Mouse (Mus musculus) forebrain, embryonic 12.5 days (tissue): ENCODE measurements at regions not wholly inside any gene's neighbourhood (a gene's known extent, or its start where the extent isn't known, plus 50 kb on each side); places are given as distances from the start of the nearest gene placed in this dataset.

Source experiments
- ATAC-seq: fragments of 200-750 bp; cut with Nextera tagmentation; 2 replicates; pipeline ENCODE4 v1.8.0; 2017; ENCODE audit warnings: moderate TSS enrichment; ENCODE audit not compliant: low FRiP score
- H3K27ac ChIP-seq: fragments of 300-500 bp; sonication (generic); 2 replicates; pipeline ENCODE4 v1.5.1; 2016; ENCODE audit warnings: mild to moderate bottlenecking
- H3K27me3 ChIP-seq: fragments of 300-500 bp; sonication (generic); 2 replicates; pipeline ENCODE4 v1.6.1; 2016; ENCODE audit warnings: mild to moderate bottlenecking
- H3K36me3 ChIP-seq: fragments of 300-500 bp; sonication (generic); replicated peaks from 2 replicates; pipeline ENCODE4 v1.6.1; 2016; ENCODE audit warnings: mild to moderate bottlenecking
- H3K4me1 ChIP-seq: fragments of 300-500 bp; sonication (generic); 2 replicates; pipeline ENCODE4 v1.6.1; 2016
- H3K4me2 ChIP-seq: fragments of 300-500 bp; sonication (generic); 2 replicates; pipeline ENCODE4 v1.6.1; 2016; ENCODE audit warnings: mild to moderate bottlenecking, moderate library complexity
- H3K4me3 ChIP-seq: fragments of 300-500 bp; sonication (generic); replicated peaks from 2 replicates; pipeline ENCODE4 v1.5.1; 2016; ENCODE audit warnings: mild to moderate bottlenecking
- H3K9ac ChIP-seq: fragments of 300-500 bp; sonication (generic); 2 replicates; pipeline ENCODE4 v1.6.1; 2016; ENCODE audit warnings: mild to moderate bottlenecking
- H3K9me3 ChIP-seq: fragments of 300-500 bp; sonication (generic); 2 replicates; pipeline ENCODE4 v1.6.1; 2016
- WGBS: fragments of 180-500 bp; shearing (Covaris S2); methylation state at CpG from one replicate; pipeline ENCODE4 v1.1.7; 2016; 5-methylcytosine and 5-hydroxymethylcytosine counted together

DNA sequence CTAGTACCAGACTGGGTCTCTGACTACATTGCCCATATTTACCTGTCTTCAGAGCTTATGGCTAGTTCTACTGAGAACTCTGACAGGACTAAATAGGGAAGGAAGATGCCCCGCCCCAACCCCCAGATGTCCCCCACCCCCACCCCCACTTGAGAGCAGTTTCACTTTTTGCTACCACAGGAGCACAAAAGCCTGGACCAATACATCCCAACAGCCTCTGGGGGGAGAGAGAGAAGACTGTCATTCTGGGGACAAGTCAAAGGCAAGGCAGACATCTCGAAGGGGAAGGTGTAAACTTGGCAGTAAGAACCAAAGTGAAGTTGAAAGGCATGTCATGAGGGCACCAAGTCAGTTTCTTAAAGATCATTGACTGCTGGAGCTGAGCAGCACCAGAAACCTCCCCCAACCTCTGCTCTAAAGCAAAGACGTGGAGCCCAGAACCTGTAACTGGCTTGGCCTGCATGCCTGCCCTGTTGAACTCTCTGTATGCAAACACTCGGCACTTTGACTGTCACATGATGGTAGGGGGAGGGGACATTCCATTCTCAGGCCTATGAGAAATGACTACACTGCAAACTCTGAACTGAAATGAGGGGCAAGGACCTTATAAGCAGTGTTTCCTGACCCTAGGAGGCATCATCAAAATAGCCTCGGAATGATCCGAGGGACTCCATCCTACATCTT lies 123.3 kb downstream of the Psat1 start:
- H3K27me3 ChIP-seq: no peaks in the 10 kb centered on the region
- no peak overlapping the region for H3K27ac ChIP-seq
- no peak overlapping the region for H3K9ac ChIP-seq
- H3K9me3 ChIP-seq: no peaks in the 10 kb centered on the region
- no peak overlapping the region for H3K4me2 ChIP-seq
- ATAC-seq: no peak
- no peak overlapping the region for H3K4me3 ChIP-seq
- no peaks in the 10 kb centered on the region for H3K36me3 ChIP-seq
- H3K4me1 ChIP-seq: no peaks in the 10 kb centered on the region
- 92% methylated on average over 6 of the region's 6 CpGs for WGBS

DNA sequence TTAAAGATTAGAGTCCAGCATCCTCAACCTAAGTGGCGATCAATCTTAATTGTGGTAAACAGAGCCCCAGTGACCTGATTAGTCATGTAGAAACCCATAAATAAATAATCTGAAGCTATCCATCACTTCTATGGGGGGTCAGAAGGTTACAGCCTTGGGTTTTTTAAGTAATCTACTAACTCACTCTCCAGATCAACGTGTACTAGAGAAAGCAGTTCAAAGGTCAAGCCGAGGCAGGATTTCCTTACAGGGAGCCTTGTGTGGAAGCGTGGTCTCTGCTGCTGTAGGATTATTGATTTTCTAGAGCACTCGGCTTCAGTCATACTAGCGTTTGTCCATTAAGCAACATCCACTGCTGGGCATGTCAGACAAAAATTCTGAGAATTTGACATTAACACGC lies 127.1 kb downstream of the Psat1 start:
- Histone ChIP-seq H3K27ac (no peak overlapping the region), H3K4me2 (no peak overlapping the region)

GRCm38 (mm10) chr19:15815166-15815565 lies 132.0 kb downstream of the Psat1 start:
- no peak for ATAC-seq
- WGBS: 74% methylated on average over 6 of the region's 6 CpGs
- Histone ChIP-seq H3K9ac (no peak overlapping the region), H3K9me3 (no peaks in the 10 kb centered on the region), H3K27me3 (0 out of 2 replicates have a peak, but pooled peaks cover 3% of the 10 kb centered on the region), H3K4me1 (no peaks in the 10 kb centered on the region), H3K4me2 (no peak overlapping the region), H3K27ac (no peak overlapping the region), H3K4me3 (no peak overlapping the region), H3K36me3 (no peaks in the 10 kb centered on the region)

More for the DNA sequence above, 127.1 kb downstream of the Psat1 start:
- no peaks in the 10 kb centered on the region for H3K9me3 ChIP-seq
- no peak for ATAC-seq
- no peak overlapping the region for H3K4me3 ChIP-seq
- no peaks in the 10 kb centered on the region for H3K4me1 ChIP-seq
- 78% methylated on average over 7 of the region's 7 CpGs for WGBS
- no peak overlapping the region for H3K9ac ChIP-seq
- H3K27me3 ChIP-seq: no peaks in the 10 kb centered on the region
- H3K36me3 ChIP-seq: no peaks in the 10 kb centered on the region

DNA sequence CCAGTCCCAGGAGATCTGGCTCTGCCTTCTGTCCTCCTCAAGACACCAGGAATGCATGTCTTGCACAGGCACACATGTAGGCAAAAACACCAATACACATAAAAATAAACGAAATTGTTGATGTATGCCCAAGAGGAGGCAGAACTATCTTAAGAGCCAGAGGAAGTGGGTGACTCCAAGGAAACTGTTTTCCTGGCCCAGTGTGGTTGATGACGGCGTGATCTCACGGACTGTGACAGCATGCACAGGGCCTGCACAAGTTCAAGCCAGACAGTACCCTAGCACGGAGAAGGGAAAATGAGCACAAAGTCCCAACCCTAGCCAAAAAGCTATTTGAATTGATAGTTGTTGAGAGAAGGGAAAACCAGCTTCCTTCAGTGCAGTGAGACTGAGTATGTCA lies 138.1 kb downstream of the Psat1 start:
- WGBS: 91% methylated on average over 5 of the region's 5 CpGs
- H3K36me3 ChIP-seq: no peaks in the 10 kb centered on the region
- H3K27ac ChIP-seq: no peak overlapping the region
- ATAC-seq: no peak
- no peak overlapping the region for H3K9ac ChIP-seq
- no peak overlapping the region for H3K4me3 ChIP-seq
- H3K27me3 ChIP-seq: peaks cover 46% of the 10 kb centered on the region
- no peaks in the 10 kb centered on the region for H3K9me3 ChIP-seq
- H3K4me2 ChIP-seq: no peak overlapping the region
- peaks cover 13% of the 10 kb centered on the region for H3K4me1 ChIP-seq

- H3K27ac ChIP-seq: no peak overlapping the region
- 90% methylated on average over 2 of the region's 2 CpGs for WGBS
- H3K9me3 ChIP-seq: no peaks in the 10 kb centered on the region
- H3K4me1 ChIP-seq: peaks cover 25% of the 10 kb centered on the region
- H3K27me3 ChIP-seq: peaks cover 46% of the 10 kb centered on the region
- H3K9ac ChIP-seq: no peak overlapping the region
- no peaks in the 10 kb centered on the region for H3K36me3 ChIP-seq
- no peak overlapping the region for H3K4me2 ChIP-seq
- no peak overlapping the region for H3K4me3 ChIP-seq
- no peak for ATAC-seq
Observed at GRCm38 (mm10) chr19:15807681-15808080, 139.5 kb downstream of the Psat1 start.

DNA sequence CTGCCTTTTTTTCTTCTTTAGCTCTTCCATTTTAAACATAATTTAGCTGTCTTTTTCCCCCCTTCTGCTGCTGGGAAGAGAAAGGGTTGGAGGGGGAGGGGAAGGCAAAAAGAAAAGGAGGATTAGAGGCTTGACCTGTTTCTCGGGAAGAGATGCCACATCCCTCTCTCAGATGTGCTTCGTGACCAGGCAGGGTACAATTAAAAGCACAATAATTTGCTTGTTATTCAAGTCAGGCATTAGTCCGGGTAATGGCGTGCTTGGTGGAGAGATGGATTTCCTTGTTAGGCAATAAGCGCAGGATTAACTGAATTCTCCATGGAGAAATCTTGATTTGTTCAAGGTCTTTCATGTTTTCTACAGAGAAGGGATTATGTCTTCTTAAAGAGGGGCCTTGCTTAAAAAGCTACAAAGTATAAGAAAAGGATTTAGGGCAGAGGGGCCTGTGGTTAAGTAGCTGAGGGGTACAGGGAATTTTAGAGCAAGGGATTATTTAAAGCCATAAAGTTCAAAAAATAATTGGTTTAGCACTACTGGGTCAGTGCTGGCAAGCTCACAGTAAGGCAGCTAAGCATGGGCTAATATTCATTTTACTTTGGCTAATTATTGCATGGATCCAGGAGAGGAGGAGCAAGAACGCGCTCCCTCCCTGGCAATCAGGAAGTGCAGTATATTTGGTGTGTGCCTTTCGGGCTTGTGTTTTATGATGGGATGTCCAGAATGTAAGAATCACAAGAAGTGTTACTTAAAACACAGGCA lies 143.8 kb downstream of the Psat1 start:
- H3K4me3 ChIP-seq: no peak overlapping the region
- 4% methylated on average over 8 of the region's 8 CpGs for WGBS
- peaks cover 44% of the 10 kb centered on the region for H3K27me3 ChIP-seq
- ATAC-seq: peak; percentile 83
- H3K36me3 ChIP-seq: no peaks in the 10 kb centered on the region
- peak overlapping the region; percentile 23 for H3K4me2 ChIP-seq
- no peak overlapping the region for H3K9ac ChIP-seq
- no peaks in the 10 kb centered on the region for H3K9me3 ChIP-seq
- peaks cover 47% of the 10 kb centered on the region for H3K4me1 ChIP-seq
- peak overlapping the region; percentile 91 for H3K27ac ChIP-seq

DNA sequence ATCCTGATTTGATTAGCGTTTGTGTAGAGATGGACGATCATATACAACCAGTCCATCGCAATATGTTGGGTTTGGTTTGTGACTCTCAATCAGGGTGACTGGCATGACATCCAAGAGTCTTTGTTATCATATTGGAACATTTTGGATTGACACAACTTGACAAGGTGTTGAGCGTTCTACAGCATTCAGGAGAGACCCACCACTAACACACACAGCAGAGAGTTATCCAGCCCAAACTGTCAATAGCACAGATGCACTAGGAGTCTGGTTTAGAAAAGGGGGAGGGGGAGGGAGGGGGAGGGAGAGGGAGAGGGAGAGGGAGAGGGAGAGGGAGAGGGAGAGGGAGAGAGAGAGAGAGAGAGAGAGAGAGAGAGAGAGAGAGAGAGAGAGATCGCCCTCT lies 144.5 kb downstream of the Psat1 start:
- H3K4me2 ChIP-seq: peak overlapping the region; percentile 23; the same call in 1 of the 2 replicates

GRCm38 (mm10) chr19:15801811-15802486 lies 145.2 kb downstream of the Psat1 start:
- Histone ChIP-seq H3K4me1 (peaks cover 47% of the 10 kb centered on the region), H3K27me3 (peaks cover 44% of the 10 kb centered on the region)
- 2% methylated on average over 17 of the region's 17 CpGs for WGBS

More for the DNA sequence above, 144.5 kb downstream of the Psat1 start:
- Histone ChIP-seq H3K27me3 (peaks cover 45% of the 10 kb centered on the region), H3K36me3 (no peaks in the 10 kb centered on the region), H3K4me1 (peaks cover 47% of the 10 kb centered on the region), H3K9ac (no peak overlapping the region; the same call in 1 of the 2 replicates), H3K27ac (peak overlapping the region; percentile 91), H3K9me3 (no peaks in the 10 kb centered on the region), H3K4me3 (no peak overlapping the region)
- ATAC-seq: no peak
- 27% methylated on average over 5 of the region's 5 CpGs for WGBS

GRCm38 (mm10) chr19:15800856-15801706 lies 146.1 kb downstream of the Psat1 start:
- peak overlapping the region; percentile 57 for H3K4me2 ChIP-seq
- 8% methylated on average over 16 of the region's 16 CpGs for WGBS
- peak; percentile 79 for ATAC-seq
- peak overlapping the region; percentile 91 for H3K27ac ChIP-seq
- H3K36me3 ChIP-seq: no peaks in the 10 kb centered on the region
- peak overlapping the region; percentile 25 for H3K4me3 ChIP-seq
- no peaks in the 10 kb centered on the region for H3K9me3 ChIP-seq
- peak overlapping the region; percentile 43 for H3K9ac ChIP-seq
- H3K4me1 ChIP-seq: peaks cover 47% of the 10 kb centered on the region
- H3K27me3 ChIP-seq: peaks cover 43% of the 10 kb centered on the region

More at GRCm38 (mm10) chr19:15801811-15802486, 145.2 kb downstream of the Psat1 start:
- Histone ChIP-seq H3K9me3 (no peaks in the 10 kb centered on the region), H3K4me3 (peak overlapping the region; percentile 25), H3K4me2 (peak overlapping the region; percentile 57), H3K27ac (peak overlapping the region; percentile 91), H3K36me3 (no peaks in the 10 kb centered on the region), H3K9ac (peak overlapping the region; percentile 49)
- ATAC-seq: peak; percentile 81

GRCm38 (mm10) chr19:15796466-15796865 lies 150.7 kb downstream of the Psat1 start:
- ATAC-seq: no peak
- Histone ChIP-seq H3K27ac (no peak overlapping the region), H3K9ac (no peak overlapping the region), H3K9me3 (no peaks in the 10 kb centered on the region), H3K4me2 (no peak overlapping the region), H3K36me3 (no peaks in the 10 kb centered on the region), H3K27me3 (peaks cover 38% of the 10 kb centered on the region), H3K4me3 (no peak overlapping the region), H3K4me1 (peaks cover 19% of the 10 kb centered on the region)
- 64% methylated on average over 4 of the region's 4 CpGs for WGBS

GRCm38 (mm10) chr19:15791942-15792341 lies 155.2 kb downstream of the Psat1 start:
- Histone ChIP-seq H3K27ac (no peak overlapping the region), H3K9ac (no peak overlapping the region), H3K4me2 (no peak overlapping the region), H3K4me3 (no peak overlapping the region), H3K9me3 (no peaks in the 10 kb centered on the region), H3K4me1 (peaks cover 17% of the 10 kb centered on the region), H3K36me3 (no peaks in the 10 kb centered on the region), H3K27me3 (peaks cover 35% of the 10 kb centered on the region)
- 79% methylated on average over 4 of the region's 4 CpGs for WGBS
- ATAC-seq: no peak
